Mouse (Mus musculus): Measurements from ENCODE around the gene Tcte1.

Tcte1 gene

GRCm38 (mm10) chr17:45515204-45515726 lies 8.0 kb upstream of the Tcte1 start:
- no peak for DNase-seq (ENCODE audit: low spot score in 2 of 2)

- DNase-seq (ENCODE audit: low spot score in 2 of 2) = no peak
These were observed 7.4 kb upstream of the Tcte1 start for GRCm38 (mm10) chr17:45515806-45516205.

- peak; percentile 29 to 55 for DNase-seq (ENCODE audit: low spot score in 2 of 2)
These were observed 6.7 kb upstream of the Tcte1 start for GRCm38 (mm10) chr17:45516488-45516887.

- DNase-seq (ENCODE audit: low spot score in 2 of 2) = no peak
These were observed 6.1 kb upstream of the Tcte1 start for GRCm38 (mm10) chr17:45517135-45517534.

GRCm38 (mm10) chr17:45517549-45518215 lies 5.6 kb upstream of the Tcte1 start:
- no peak for DNase-seq (ENCODE audit: low spot score in 2 of 2)

GRCm38 (mm10) chr17:45518766-45519475 lies 4.3 kb upstream of the Tcte1 start:
- DNase-seq (ENCODE audit: low spot score in 2 of 2) = no peak

GRCm38 (mm10) chr17:45520136-45520535 lies 3.1 kb upstream of the Tcte1 start:
- DNase-seq (ENCODE audit: low spot score in 2 of 2) = no peak

- DNase-seq (ENCODE audit: low spot score in 2 of 2) = no peak
These were observed 1.7 kb downstream of the Tcte1 start for GRCm38 (mm10) chr17:45524961-45525360.

GRCm38 (mm10) chr17:45526571-45526970 lies 3.3 kb downstream of the Tcte1 start:
- no peak for DNase-seq (ENCODE audit: low spot score in 2 of 2)

- no peak for DNase-seq (ENCODE audit: low spot score in 2 of 2)
These were observed 7.1 kb downstream of the Tcte1 start for GRCm38 (mm10) chr17:45530346-45530782.

- DNase-seq (ENCODE audit: low spot score in 2 of 2) = no peak
These were observed 9.7 kb downstream of the Tcte1 start for GRCm38 (mm10) chr17:45532896-45533295.

- DNase-seq (ENCODE audit: low spot score in 2 of 2) = no peak
These were observed 13.0 kb downstream of the Tcte1 start for GRCm38 (mm10) chr17:45536264-45536663.

- DNase-seq (ENCODE audit: low spot score in 2 of 2) = no peak
These were observed 15.2 kb downstream of the Tcte1 start for GRCm38 (mm10) chr17:45538394-45538793.

- DNase-seq (ENCODE audit: low spot score in 2 of 2) = no peak
These were observed 16.4 kb downstream of the Tcte1 start for GRCm38 (mm10) chr17:45539664-45540063.

- DNase-seq (ENCODE audit: low spot score in 2 of 2) = no peak
These were observed 18.9 kb downstream of the Tcte1 start for GRCm38 (mm10) chr17:45542129-45542528.

- no peak for DNase-seq (ENCODE audit: low spot score in 2 of 2)
These were observed 19.5 kb downstream of the Tcte1 start for GRCm38 (mm10) chr17:45542705-45543104.

- no peak for DNase-seq (ENCODE audit: low spot score in 2 of 2)
These were observed 19.9 kb downstream of the Tcte1 start for GRCm38 (mm10) chr17:45543115-45543514.

- DNase-seq (ENCODE audit: low spot score in 2 of 2) = no peak
These were observed 21.0 kb downstream of the Tcte1 start for GRCm38 (mm10) chr17:45544001-45544872.

- no peak for DNase-seq (ENCODE audit: low spot score in 2 of 2)
These were observed 21.6 kb downstream of the Tcte1 start for GRCm38 (mm10) chr17:45544873-45545277.

- no peak for DNase-seq (ENCODE audit: low spot score in 2 of 2)
These were observed 22.2 kb downstream of the Tcte1 start for GRCm38 (mm10) chr17:45545278-45545961.

- DNase-seq (ENCODE audit: low spot score in 2 of 2) = no peak
These were observed 23.7 kb downstream of the Tcte1 start for GRCm38 (mm10) chr17:45546941-45547340.

Data from urinary bladder, adult 18-20 months (tissue).